Mouse (Mus musculus): ENCODE results near the gene Coro2a.
"Not testable (repeated sequence)": the region's sequence is repeated elsewhere in the genome, so short reads cannot be mapped to it uniquely, and the experiment has no call there.

Coro2a gene

DNA sequence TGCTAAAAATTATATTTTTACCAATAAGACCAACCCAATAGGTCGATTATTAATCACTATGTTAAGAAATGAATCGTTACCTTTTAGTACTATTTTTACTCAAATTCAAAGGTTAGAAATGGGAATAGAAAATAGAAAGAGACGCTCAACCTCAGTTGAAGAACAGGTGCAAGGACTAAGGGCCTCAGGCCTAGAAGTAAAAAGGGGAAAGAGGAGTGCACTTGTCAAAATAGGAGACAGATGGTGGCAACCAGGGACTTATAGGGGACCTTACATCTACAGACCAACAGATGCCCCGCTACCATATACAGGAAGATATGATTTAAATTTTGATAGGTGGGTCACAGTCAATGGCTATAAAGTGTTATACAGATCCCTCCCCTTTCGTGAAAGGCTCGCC, 17.9 kb downstream of the Coro2a start:
- DNase-seq (ENCODE audit: low spot score) = not testable (repeated sequence)

DNA sequence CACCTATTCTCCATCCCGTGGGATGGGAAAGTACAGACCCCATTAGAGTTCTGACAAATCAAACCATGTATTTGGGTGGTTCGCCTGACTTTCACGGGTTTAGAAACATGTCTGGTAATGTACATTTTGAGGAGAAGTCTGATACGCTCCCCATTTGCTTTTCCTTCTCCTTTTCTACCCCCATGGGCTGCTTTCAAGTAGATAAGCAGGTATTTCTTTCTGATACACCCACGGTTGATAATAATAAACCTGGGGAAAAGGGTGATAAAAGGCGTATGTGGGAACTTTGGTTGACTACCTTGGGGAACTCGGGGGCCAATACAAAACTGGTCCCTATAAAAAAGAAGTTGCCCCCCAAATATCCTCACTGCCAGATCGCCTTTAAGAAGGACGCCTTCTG, 20.0 kb downstream of the Coro2a start:
- not testable (repeated sequence) for DNase-seq (ENCODE audit: low spot score)

DNA sequence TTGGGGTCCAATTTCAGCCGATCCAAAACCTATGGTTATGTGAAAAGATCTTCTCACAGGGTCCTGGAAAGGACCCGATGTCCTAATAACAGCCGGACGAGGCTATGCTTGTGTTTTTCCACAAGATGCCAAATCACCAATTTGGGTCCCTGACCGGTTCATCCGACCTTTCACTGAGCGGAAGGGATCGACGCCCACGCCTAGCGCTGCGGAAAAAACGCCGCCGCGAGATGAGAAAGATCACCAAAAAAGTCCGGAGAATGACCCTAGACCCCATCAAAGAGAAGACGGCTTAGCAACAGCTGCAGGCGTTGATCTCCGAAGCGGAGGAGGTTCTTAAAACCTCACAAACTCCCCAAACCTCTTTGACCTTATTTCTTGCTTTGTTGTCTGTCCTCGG, 20.4 kb downstream of the Coro2a start:
- DNase-seq (ENCODE audit: low spot score) = not testable (repeated sequence)

DNA sequence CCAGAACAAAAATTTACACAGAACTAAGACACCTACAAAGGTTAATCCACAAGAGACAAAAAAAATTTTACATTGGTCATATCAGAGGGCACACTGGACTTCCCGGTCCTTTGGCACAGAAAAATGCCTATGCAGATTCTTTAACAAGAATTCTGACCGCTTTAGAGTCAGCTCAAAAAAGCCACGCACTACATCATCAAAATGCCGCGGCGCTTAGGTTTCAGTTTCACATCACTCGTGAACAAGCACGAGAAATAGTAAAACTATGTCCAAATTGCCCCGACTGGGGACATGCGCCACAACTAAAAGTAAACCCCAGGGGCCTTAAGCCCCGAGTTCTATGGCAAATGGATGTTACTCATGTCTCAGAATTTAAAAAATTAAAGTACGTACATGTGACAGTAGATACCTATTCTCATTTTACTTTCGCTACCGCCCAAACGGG, 21.2 kb downstream of the Coro2a start:
- not testable (repeated sequence) for DNase-seq (ENCODE audit: low spot score)

DNA sequence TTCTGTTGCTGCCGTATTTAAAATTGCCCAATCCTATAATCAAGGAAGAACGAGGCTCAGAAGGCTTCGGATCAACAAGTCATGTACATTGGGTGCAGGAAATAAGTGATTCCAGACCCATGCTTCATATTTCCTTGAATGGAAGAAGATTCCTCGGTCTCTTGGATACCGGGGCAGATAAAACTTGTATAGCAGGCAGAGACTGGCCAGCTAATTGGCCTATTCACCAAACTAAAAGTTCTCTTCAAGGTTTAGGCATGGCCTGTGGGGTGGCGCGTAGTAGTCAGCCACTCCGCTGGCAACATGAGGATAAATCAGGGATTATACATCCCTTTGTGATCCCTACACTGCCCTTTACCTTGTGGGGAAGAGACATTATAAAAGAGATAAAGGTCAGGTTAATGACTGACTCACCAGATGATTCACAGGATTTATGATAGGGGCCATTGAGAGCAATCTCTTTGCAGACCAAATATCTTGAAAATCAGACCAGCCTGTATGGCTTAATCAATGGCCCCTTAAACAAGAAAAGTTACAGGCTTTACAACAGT, 23.1 kb downstream of the Coro2a start:
- not testable (repeated sequence) for DNase-seq (ENCODE audit: low spot score)

DNA sequence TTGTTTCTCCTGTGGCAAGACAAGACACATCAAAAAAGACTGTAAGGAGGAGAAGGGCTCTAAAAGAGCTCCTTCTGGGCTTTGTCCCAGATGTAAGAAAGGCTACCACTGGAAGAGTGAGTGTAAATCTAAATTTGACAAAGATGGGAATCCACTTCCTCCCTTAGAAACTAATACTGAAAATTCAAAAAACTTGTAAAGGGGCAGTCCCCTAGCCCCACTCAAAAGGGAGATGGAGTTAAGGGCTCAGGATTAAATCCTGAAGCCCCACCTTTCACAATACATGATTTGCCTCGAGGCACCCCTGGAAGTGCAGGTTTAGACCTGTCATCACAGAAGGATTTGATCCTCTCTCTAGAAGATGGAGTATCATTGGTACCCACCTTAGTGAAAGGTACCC, 23.8 kb downstream of the Coro2a start:
- no peak for DNase-seq (ENCODE audit: low spot score)

DNA sequence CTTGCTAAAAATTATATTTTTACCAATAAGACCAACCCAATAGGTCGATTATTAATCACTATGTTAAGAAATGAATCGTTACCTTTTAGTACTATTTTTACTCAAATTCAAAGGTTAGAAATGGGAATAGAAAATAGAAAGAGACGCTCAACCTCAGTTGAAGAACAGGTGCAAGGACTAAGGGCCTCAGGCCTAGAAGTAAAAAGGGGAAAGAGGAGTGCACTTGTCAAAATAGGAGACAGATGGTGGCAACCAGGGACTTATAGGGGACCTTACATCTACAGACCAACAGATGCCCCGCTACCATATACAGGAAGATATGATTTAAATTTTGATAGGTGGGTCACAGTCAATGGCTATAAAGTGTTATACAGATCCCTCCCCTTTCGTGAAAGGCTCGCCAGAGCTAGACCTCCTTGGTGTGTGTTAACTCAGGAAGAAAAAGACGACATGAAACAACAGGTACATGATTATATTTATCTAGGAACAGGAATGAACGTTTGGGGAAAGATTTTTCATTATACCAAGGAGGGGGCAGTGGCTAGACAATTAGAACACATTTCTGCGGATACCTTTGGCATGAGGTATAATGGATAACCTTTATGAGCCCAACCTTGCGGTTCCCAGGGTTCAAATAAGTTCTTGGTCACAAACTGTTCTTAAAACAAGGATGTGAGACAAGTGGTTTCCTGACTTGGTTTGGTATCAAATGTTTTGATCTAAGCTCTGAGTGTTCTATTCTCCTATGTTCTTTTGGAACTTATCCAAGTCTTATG, 26.3 kb downstream of the Coro2a start:
- not testable (repeated sequence) for DNase-seq (ENCODE audit: low spot score)

DNA sequence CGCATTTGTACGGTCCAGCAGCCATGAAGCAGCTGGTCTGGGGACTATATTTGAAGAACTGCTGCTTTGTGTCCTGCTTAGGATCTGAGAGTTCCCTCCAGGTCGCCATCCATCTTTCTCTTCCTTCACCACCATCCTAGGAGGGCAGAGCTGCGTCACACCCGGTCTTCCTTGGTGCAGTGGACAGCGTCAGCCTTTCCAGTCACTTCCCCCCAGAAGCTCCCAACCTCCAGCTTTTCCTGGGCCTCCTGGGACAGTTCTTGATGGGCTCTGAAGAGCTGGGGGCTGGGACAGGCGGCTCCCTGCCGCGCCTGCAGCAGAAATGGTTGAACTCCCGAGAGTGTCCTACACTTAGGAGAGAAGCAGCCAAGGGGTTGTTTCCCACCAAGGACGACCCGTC, 27.2 kb downstream of the Coro2a start:
- DNase-seq (ENCODE audit: low spot score) = no peak

DNA sequence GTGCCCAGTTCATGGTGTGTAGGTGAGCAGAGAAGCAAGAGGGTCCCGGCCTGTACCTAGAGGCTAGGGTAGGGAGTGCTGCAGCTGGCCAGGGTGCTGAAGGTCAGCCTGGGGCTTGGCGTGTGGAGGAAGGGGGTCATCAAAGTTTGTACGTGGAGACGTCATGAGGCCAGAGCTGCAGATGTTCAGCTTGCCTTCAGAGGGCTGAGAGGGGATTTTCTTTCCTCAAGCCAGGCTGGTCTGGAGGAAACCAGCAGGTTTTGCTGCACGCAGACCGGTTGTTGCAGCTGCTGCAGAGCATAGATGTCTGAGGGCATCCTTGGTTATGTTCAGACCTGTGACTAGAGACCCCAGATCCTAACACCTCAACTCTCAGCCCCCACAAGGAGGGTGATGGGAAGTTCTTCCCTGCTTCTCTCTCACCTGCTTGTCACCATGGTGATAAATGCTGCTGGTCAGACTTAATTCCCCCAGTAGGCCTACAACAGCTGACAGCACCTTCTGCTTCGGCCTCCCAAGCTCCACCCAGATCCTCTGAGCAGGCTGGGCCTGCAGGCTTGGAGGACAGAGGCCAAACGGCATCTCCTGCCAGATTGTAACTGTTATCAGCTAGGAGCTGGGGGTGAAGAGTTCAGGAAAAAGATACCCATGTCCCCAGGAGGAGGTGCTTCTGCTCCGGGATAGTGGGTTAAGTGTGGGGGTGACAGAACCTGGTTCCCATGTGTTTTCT, 27.8 kb downstream of the Coro2a start:
- DNase-seq (ENCODE audit: low spot score) = no peak

DNA sequence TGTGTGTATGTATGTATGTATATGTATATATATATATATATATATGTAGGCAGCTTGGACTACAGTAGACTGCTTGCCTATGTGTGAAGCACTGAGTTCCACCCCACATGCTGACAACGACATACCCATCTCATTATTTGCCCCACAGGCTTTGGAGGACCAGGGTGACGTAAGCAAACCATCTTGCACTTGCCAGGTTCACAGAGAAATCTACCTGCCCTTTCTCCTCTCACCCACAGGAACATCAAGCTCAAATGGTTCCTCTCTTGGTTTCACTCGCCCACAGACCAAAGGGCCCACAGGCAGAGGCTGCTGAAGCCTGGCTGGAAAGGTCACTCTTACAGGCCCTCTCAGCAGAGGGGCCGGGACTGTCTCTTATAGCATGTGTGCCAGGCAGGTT, 29.4 kb downstream of the Coro2a start:
- DNase-seq (ENCODE audit: low spot score) = no peak

DNA sequence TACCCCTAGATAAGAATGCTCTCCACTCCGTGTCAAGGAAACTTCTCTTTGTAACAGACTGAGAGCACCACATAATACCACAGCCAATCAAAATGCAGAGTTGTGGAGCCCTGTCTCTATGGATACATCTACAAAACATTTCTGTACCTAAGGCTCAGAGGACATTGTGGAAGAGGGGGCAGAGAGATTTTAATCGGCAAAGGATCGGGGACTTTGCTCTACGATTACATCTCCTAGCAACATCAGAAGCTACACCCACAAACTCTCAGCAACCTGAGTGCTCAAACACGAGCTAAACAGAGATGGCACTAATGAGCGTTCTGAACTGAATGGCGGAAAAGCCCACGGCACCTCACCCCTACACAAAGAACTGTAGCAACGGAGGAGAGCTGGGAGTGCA, 30.3 kb downstream of the Coro2a start:
- no peak for DNase-seq (ENCODE audit: low spot score)

DNA sequence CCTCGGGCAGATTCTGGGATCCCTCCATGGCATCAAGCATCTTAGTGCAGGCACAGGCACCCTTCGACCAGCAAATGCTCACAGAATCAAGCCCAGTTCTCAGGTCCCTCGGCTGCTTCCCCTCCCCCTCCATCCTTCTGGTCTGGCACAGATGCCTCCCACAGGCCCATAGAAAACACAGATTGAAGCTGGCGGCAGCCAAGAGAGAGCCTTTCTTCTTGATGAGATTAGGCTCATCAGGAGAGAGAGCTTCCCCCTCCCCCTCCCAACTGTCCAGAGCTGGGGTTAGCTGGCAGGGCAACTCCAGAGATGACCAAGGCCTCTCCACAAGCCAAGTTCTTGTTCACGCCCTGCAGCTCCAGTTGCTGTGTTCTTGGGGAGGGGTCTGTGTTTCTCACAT, 32.3 kb downstream of the Coro2a start:
- no peak for DNase-seq (ENCODE audit: low spot score)

DNA sequence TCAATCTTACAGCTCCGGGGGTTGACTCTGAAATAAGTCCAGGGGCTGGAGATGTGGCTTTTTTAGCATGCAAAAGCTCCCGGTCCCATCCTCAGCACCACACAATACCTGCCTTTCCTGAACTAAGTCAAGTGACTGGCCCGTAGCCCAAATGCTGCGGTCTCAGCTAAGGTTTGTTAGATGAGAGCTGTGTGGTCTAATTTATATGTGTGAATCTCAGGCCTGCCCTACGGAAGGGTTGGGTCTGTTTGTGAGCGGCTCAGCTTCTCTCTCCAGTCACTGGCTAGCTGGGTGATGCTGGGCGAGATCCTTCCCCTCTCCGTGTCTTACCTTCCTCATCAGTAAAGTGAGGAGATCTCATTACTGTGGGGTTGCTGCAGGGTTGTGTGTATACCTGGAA, 33.8 kb downstream of the Coro2a start:
- no peak for DNase-seq (ENCODE audit: low spot score)

DNA sequence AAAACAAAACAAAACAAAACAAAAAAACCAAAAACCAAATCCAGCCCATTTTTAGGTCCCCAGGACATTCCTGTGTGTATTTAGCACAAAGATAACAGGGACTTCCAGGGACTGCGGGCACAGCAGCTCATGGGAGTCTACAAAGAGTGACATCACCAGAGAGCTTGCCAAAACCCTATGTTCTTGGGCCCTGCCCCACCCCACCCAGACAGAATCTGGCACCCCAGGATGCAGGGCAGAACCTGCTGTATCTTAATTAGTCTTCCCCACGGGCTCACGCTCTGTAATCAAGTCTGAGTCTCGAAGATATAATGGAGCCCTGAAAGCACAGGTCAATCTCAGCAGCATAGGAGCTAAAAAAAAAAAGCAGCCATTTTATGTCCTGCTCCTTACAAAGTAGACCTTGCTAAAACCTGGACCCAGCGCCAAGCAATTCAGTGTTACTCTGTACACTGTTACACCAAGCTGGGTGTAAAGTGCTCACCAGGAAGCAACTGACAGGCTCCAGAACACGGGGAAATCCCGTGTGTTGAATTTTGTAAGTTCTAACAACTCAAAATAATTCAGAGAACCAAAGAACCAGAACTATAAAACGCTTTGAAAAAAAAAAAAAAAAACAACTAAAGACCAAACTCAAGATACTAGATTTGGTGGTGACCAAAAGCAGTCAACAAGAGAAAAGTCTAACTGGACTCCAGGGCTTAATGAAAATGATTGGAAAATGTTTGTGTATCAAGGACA, 34.9 kb downstream of the Coro2a start:
- no peak for DNase-seq (ENCODE audit: low spot score)

DNA sequence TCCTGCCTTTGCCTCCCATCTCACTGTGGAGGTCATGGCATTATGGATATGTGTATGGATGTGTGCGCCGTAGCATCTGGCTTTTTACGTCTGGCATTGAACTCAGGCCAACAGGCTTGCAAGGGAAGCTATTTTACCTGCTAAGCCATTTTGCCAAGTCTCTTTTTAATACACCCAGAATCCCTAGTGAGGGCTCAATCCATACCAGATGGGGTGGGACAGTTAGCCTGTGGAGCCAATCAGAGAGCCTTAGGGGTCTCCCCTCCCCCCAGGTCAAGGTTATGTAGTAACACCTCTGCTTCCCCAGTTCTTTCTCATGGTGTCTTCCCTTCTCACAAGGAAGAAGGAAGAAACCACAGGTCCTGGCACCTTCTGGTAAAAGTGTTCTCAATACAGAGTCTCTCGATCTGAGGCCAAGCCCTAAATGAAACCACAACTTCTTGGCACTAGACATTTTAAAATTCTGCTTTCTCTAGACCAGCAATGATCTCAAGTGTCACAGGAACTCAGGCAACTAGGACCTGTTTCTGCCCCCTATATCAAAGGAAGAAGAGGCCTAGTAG, 36.5 kb downstream of the Coro2a start:
- DNase-seq (ENCODE audit: low spot score) = no peak

DNA sequence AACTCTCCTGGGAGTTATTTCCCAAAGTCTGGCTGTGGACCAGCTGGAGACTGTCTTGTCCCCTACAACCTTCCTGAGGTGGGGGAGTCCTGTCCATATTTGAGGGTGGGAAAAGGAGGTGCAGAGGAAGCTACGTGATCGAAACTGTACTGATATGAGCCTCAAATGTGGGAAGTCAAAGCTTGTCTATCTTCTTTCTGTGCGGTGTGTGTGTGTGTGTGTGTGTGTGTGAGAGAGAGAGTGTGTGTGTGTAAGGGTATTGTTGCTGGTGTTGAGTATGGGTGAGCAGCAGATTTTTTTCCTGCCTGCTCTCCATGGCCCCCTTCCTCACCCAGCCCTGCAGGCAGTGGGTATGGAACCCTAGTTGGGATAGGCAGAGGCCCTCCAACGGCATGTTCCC, 37.8 kb downstream of the Coro2a start:
- no peak for DNase-seq (ENCODE audit: low spot score)

DNA sequence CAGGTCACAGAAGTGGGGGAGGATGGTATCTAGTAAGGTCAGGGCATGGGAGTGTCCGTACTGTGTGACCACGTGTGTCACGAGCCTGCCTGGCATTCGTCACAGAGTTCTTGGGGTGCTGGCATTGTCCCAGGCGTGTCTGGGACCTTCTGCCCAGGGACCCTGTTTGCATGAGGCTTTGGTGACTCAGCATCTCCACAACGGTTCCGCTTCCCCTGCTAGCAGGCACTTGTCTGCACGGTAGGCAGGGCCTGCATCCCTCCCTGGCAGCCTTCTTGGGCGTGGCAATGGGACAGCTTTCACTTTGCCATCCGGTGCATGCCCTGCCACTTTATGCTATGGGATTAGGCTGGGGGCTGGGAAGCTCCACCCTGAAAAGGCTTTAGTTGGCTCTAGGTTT, 38.2 kb downstream of the Coro2a start:
- DNase-seq (ENCODE audit: low spot score) = no peak

DNA sequence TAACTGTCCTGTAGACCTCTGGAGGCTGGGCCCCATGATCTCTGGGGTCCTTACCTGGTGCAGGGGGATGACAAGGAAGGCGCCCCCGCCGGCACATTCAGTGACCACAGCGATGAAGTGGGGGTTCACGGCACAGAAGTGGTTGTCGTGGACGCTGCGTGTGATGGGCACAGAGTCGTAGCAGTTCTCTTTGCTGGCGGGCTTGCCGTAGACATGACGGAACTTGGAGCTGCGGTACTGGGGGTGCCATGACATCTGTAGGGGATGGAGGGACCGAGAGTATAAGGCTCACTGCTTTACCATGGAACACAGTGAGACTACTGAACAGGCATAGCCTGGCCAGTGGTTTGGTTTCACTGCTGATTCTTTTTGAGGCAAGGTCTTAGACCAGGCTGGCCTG, 39.2 kb downstream of the Coro2a start:
- DNase-seq (ENCODE audit: low spot score) = no peak

DNA sequence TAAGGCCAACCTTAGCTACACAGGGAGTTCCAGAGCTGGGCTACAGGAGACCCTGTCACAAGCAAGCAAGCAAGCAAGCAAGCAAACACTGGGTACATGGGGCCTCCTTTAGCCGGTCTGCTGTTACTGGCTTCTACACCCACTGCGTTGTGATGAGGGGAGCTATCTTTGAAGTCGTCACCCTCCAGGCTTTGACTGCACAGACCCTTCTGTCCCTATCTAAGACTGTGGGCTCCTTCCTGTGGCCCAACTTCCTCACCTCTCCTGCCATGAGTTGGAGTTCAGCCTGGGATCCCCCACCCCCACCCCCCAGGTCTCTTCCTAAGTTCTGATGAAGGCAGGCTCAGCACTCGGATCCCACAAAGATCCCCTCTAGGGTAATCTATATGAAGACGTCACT, 40.0 kb downstream of the Coro2a start:
- no peak for DNase-seq (ENCODE audit: low spot score)

DNA sequence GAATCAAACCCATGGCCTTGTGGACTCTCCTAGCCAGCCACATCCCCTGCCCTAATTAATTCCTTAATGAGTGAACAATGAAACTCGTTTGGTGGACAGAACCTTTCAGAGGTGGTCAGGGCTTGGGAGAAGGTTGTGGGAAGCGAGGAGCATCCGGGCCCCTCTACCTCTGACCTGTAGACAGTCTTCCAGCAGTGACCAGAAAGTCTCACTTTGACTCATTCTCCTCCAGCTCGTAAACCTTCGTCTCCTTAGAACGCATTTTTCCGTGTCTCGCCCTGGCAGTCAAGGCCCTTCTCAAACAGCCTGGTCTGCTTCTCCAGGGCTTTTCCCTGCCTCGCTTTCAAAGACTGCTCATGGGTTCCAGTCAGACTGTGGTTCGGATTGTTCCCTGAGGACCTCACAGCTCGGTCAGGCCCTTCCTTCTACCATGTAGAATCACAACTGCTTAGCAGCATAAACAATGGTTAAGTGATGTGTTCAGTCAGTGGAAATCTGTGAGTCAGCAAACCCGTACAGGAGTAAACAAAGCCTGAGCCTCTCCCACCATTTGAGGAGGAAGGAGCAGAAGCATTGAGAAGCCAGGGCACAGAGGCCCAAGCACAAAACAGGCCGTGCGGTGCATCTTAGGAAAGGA, 41.8 kb downstream of the Coro2a start:
- DNase-seq (ENCODE audit: low spot score) = no peak
